Mouse (Mus musculus) brain, embryonic 18.5 days (tissue): ENCODE measurements around the gene Nptn.
"Not testable (repeated sequence)": the region's sequence is repeated elsewhere in the genome, so short reads cannot be mapped to it uniquely, and the experiment has no call there.

Experiments
- DNase-seq: peaks from one replicate; pipeline ENCODE4 v3.0.0-alpha.2; 2012; ENCODE audit warnings: low read depth, low spot score

Gene Nptn

GRCm38 (mm10) chr9:58560211-58560610 is 21.8 kb upstream of the Nptn start:
- DNase-seq: no peak

- DNase-seq: not testable (repeated sequence)
Measured at GRCm38 (mm10) chr9:58565945-58566344, 16.1 kb upstream of the Nptn start.

- no peak for DNase-seq
Measured at GRCm38 (mm10) chr9:58567682-58568081, 14.4 kb upstream of the Nptn start.

GRCm38 (mm10) chr9:58571001-58571400 is 11.0 kb upstream of the Nptn start:
- no peak for DNase-seq

- DNase-seq: peak; percentile 32
Measured at GRCm38 (mm10) chr9:58578669-58579068, 3.4 kb upstream of the Nptn start.

- DNase-seq: not testable (repeated sequence)
Measured at GRCm38 (mm10) chr9:58580453-58581195, 1.4 kb upstream of the Nptn start.

- no peak for DNase-seq
Measured at GRCm38 (mm10) chr9:58581283-58581930, 633 bp upstream of the Nptn start.

- DNase-seq: no peak
Measured at GRCm38 (mm10) chr9:58582581-58583266, 684 bp downstream of the Nptn start.

GRCm38 (mm10) chr9:58583267-58583641 is 1.2 kb downstream of the Nptn start:
- DNase-seq: no peak

GRCm38 (mm10) chr9:58584323-58584722 is 2.3 kb downstream of the Nptn start:
- no peak for DNase-seq

GRCm38 (mm10) chr9:58588657-58589056 is 6.6 kb downstream of the Nptn start:
- no peak for DNase-seq

GRCm38 (mm10) chr9:58595313-58595712 is 13.3 kb downstream of the Nptn start:
- no peak for DNase-seq

- DNase-seq: no peak
Measured at GRCm38 (mm10) chr9:58613790-58614189, 31.8 kb downstream of the Nptn start.

- DNase-seq: no peak
Measured at GRCm38 (mm10) chr9:58615064-58615938, 33.3 kb downstream of the Nptn start.

- no peak for DNase-seq
Measured at GRCm38 (mm10) chr9:58623009-58623408, 41.0 kb downstream of the Nptn start.

- DNase-seq: no peak
Measured at GRCm38 (mm10) chr9:58627197-58627596, 45.2 kb downstream of the Nptn start.

- no peak for DNase-seq
Measured at GRCm38 (mm10) chr9:58630441-58630840, 48.4 kb downstream of the Nptn start.

GRCm38 (mm10) chr9:58648406-58649264 is 66.6 kb downstream of the Nptn start:
- DNase-seq: no peak

GRCm38 (mm10) chr9:58649265-58649626 is 67.2 kb downstream of the Nptn start:
- no peak for DNase-seq

GRCm38 (mm10) chr9:58651993-58652392 is 70.0 kb downstream of the Nptn start:
- peak; percentile 28 for DNase-seq

GRCm38 (mm10) chr9:58654494-58654893 is 72.5 kb downstream of the Nptn start:
- no peak for DNase-seq
